Mouse (Mus musculus): Measurements from ENCODE around the gene Mterf1a.
"Not testable (repeated sequence)": the region's sequence is repeated elsewhere in the genome, so short reads cannot be mapped to it uniquely, and the experiment has no call there.

DNA sequence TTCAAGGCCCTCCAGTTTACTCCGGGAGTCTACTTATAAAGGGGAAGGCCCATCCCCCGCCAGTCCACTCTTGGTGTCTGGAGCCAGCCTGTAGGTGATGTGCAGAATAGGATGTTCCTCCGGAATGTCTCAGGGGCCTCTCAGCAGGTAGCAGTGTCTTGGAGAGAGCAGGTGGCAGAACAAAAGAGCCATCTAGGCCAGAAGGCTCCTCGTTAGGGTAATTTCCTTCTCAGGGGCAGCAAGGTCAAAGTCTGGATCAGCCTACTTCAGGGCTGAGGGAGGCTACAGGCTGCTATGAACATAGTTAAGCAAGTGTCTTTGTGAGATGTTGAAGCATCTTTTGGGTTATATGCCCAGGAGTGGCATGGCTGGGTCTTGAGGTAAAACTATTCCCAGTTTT, 49.4 kb upstream of the Mterf1a start:
- not testable (repeated sequence) for TF ChIP-seq CTCF (conservative IDR thresholded peaks at IDR 0.05 in 1 of 2, IDR thresholded peaks at IDR 0.05 in 1 of 2; ENCODE audit: low read depth in 2 of 2, low read length in 2 of 2); USF2 (conservative IDR thresholded peaks at IDR 0.05; ENCODE audit: low read depth, low read length); MAFK (IDR thresholded peaks at IDR 0.05; ENCODE audit: insufficient replicate concordance, low read length); EP300 (IDR thresholded peaks at IDR 0.05; ENCODE audit: low read length); TBP (conservative IDR thresholded peaks at IDR 0.05; ENCODE audit: low read depth, low read length); JUND (conservative IDR thresholded peaks at IDR 0.05; ENCODE audit: low read depth, low read length); USF1 (IDR thresholded peaks at IDR 0.05; ENCODE audit: low read depth, low read length); ZC3H11A (IDR thresholded peaks at IDR 0.05; ENCODE audit: low read depth, low read length); CHD2 (IDR thresholded peaks at IDR 0.05; ENCODE audit: low read length)

Measured in CH12.LX (cell line).